Mouse (Mus musculus) heart, embryonic 16.5 days (tissue): ENCODE measurements around the gene Lrit3. TPM values are rescaled to one million over a fixed set of nuclear protein-coding genes. Genes with fewer than 3 reads are reported as not detected.
"Not testable (repeated sequence)": the region's sequence is repeated elsewhere in the genome, so short reads cannot be mapped to it uniquely, and the experiment has no call there.

Experiments
- ATAC-seq: fragments of 200-750 bp; cut with Nextera tagmentation; replicated peaks from 2 replicates; pipeline ENCODE4 v1.8.0; 2017; ENCODE audit warnings: moderate number of reproducible peaks; ENCODE audit not compliant: insufficient read depth, low FRiP score; ENCODE audit errors: extremely low read depth
- H3K27ac ChIP-seq: fragments of 300-500 bp; sonication (generic); 2 replicates; pipeline ENCODE4 v1.5.1; 2014; ENCODE audit warnings: mild to moderate bottlenecking, low read length, control low read depth, moderate library complexity
- H3K27me3 ChIP-seq: fragments of 300-500 bp; sonication (generic); 2 replicates; pipeline ENCODE4 v1.6.1; 2014; ENCODE audit warnings: low read length, mixed read lengths; ENCODE audit not compliant: control insufficient read depth, insufficient read depth
- H3K36me3 ChIP-seq: fragments of 300-500 bp; sonication (generic); 2 replicates; pipeline ENCODE4 v1.6.1; 2014; ENCODE audit not compliant: control insufficient read depth, insufficient read depth
- H3K4me1 ChIP-seq: fragments of 300-500 bp; sonication (generic); 2 replicates; pipeline ENCODE4 v1.6.1; 2014; ENCODE audit warnings: low read length, mixed read lengths; ENCODE audit not compliant: control insufficient read depth, insufficient read depth
- H3K4me2 ChIP-seq: fragments of 300-500 bp; sonication (generic); 2 replicates; pipeline ENCODE4 v1.6.1; 2014; ENCODE audit warnings: low read depth, mild to moderate bottlenecking, control low read depth, low read length
- H3K4me3 ChIP-seq: fragments of 300-500 bp; sonication (generic); 2 replicates; pipeline ENCODE4 v1.5.1; 2014; ENCODE audit warnings: mild to moderate bottlenecking, control low read depth, low read length
- H3K9ac ChIP-seq: fragments of 300-500 bp; sonication (generic); 2 replicates; pipeline ENCODE4 v1.6.1; 2014; ENCODE audit warnings: low read length, control low read depth
- H3K9me3 ChIP-seq: fragments of 300-500 bp; sonication (generic); replicated peaks from 2 replicates; pipeline ENCODE4 v1.6.1; 2016; ENCODE audit warnings: low read length; ENCODE audit not compliant: control insufficient read depth
- WGBS: fragments of 180-500 bp; shearing (Covaris S2); extraction: QIAGEN DNeasy Blood & Tissue Kit; methylation state at CpG from one replicate; pipeline ENCODE4 v1.1.7; 2014; 5-methylcytosine and 5-hydroxymethylcytosine counted together
- polyA plus RNA-seq: library from polyadenylated mRNA; unstranded; fragments of >200 nt; fragmentation: Nextera tagmentation; extraction: Ambion mirVana; gene quantifications from 2 replicates; pipeline ENCODE4 v1.2.1, GENCODE M21; 2015

Gene Lrit3
- polyA plus RNA-seq, 1 experiment from 2014 or later, result not detected

DNA sequence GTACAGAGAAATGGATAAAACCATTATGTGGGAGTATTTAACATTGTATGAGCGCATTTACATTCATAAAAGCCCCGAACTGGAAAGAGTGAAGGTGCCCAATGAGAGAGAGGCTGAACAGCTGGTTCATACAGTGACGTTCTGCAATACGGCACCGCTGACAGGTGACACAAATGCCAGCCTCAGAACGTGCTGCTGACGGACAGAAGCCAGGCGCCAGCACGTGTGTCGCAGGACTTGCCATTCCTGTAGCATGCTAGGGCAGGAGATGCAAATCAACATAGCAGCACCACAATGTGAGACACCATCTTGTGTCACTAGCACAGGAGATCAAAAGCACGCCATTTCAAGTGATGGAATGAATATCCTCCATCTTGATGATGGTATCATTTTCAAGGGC is 5.3 kb downstream of the Lrit3 start:
- H3K9me3 ChIP-seq, result no peaks in the 10 kb centered on the region
- no peak overlapping the region for H3K27ac ChIP-seq
- WGBS, result 41% methylated on average over 11 of the region's 11 CpGs
- no peak overlapping the region for H3K9ac ChIP-seq
- no peak overlapping the region for H3K4me3 ChIP-seq
- H3K4me2 ChIP-seq, result no peak overlapping the region
- no peaks in the 10 kb centered on the region for H3K27me3 ChIP-seq
- ATAC-seq, result no peak
- H3K4me1 ChIP-seq, result no peaks in the 10 kb centered on the region
- H3K36me3 ChIP-seq, result no peaks in the 10 kb centered on the region

DNA sequence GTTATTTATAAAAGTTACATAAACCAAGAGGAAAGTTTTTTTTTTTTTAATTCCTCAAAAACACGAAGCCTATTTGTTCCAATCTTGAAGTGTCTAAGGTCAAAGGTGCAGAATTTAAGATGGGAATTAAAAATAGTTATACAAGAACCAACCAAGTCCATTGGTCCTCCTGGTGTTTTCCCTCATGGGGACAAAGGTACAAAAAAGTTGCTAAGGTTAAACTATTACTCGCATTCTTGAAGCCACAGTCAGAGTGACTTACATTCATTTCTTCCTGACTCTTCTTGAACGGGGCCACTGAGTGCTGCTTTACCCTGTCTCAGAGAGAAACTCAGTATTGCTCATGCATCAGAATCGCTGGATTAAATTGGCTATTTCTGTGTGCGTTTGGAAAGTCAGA is 6.5 kb downstream of the Lrit3 start:
- WGBS, result 72% methylated on average over 5 of the region's 5 CpGs
- Histone ChIP-seq H3K36me3 (no peaks in the 10 kb centered on the region), H3K9me3 (no peaks in the 10 kb centered on the region), H3K4me3 (no peak overlapping the region), H3K27me3 (no peaks in the 10 kb centered on the region), H3K27ac (no peak overlapping the region), H3K4me2 (no peak overlapping the region), H3K9ac (no peak overlapping the region), H3K4me1 (no peaks in the 10 kb centered on the region)
- ATAC-seq, result no peak

GRCm38 (mm10) chr3:129793801-129794200 is 10.0 kb downstream of the Lrit3 start:
- Histone ChIP-seq H3K27me3 (no peaks in the 10 kb centered on the region), H3K9ac (no peak overlapping the region), H3K4me1 (no peaks in the 10 kb centered on the region), H3K9me3 (no peaks in the 10 kb centered on the region), H3K36me3 (no peaks in the 10 kb centered on the region), H3K27ac (no peak overlapping the region), H3K4me3 (no peak overlapping the region), H3K4me2 (no peak overlapping the region)
- 81% methylated on average over 5 of the region's 5 CpGs for WGBS
- no peak for ATAC-seq

GRCm38 (mm10) chr3:129782746-129783145 is 21.1 kb downstream of the Lrit3 start:
- Histone ChIP-seq H3K9me3 (peaks cover 2% of the 10 kb centered on the region; the same call in 1 of the 2 replicates), H3K4me2 (no peak overlapping the region), H3K27ac (no peak overlapping the region), H3K4me3 (no peak overlapping the region), H3K9ac (no peak overlapping the region), H3K36me3 (no peaks in the 10 kb centered on the region), H3K27me3 (no peaks in the 10 kb centered on the region), H3K4me1 (no peaks in the 10 kb centered on the region)
- 90% methylated on average over 3 of the region's 3 CpGs for WGBS
- no peak for ATAC-seq

DNA sequence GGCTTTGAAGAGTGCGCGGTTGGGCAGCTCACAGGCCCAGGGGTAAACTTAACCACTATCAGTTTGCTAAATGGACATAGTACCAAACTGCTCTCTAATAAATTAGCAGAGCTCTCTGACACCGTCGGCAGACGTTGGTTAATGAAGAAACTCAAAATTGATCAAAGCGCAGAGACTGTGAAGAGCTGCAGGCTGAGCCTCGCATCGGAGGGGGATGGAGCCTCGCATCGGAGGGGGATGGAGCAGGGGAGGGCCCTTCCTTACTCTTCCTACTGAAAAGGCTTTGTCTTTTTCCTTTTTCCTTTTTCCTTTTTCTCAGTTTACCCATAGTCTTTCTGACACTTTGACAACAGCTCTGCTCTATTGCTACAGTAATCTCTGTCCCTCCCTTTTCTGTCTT is 22.4 kb downstream of the Lrit3 start:
- Histone ChIP-seq H3K4me2 (no peak overlapping the region), H3K4me3 (no peak overlapping the region), H3K9me3 (peaks cover 2% of the 10 kb centered on the region; the same call in 1 of the 2 replicates), H3K27me3 (no peaks in the 10 kb centered on the region), H3K4me1 (no peaks in the 10 kb centered on the region), H3K36me3 (no peaks in the 10 kb centered on the region), H3K27ac (no peak overlapping the region), H3K9ac (no peak overlapping the region)
- 59% methylated on average over 10 of the region's 10 CpGs for WGBS
- ATAC-seq, result no peak

DNA sequence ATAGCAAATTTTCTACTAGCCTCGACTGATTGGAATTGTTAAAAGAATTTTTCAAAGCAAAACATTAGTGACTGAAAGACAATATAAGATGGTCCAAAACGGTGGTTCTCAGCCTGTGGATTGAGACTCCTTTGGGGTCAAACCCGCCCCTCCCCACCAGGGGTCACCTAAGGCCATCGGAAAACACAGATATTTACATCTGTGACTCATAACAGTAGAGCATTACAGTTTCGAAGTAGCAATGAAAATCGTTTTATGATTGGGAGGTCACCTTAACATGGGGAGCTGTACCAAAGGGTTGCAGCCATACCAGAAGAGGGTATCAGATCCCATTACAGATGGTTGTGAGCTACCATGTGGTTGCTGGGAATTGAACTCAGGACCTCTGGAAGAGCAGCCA is 32.6 kb downstream of the Lrit3 start:
- Histone ChIP-seq H3K27me3 (no peaks in the 10 kb centered on the region), H3K4me3 (no peak overlapping the region), H3K4me1 (no peaks in the 10 kb centered on the region; the same call in 1 of the 2 replicates), H3K9me3 (no peaks in the 10 kb centered on the region), H3K9ac (no peak overlapping the region), H3K27ac (no peak overlapping the region), H3K36me3 (no peaks in the 10 kb centered on the region), H3K4me2 (no peak overlapping the region)
- ATAC-seq, result no peak
- 77% methylated on average over 6 of the region's 6 CpGs for WGBS

GRCm38 (mm10) chr3:129766971-129767794 is 36.6 kb downstream of the Lrit3 start:
- Histone ChIP-seq H3K4me1 (peaks cover 3% of the 10 kb centered on the region; the same call in 1 of the 2 replicates), H3K27ac (no peak overlapping the region), H3K36me3 (no peaks in the 10 kb centered on the region), H3K9me3 (no peaks in the 10 kb centered on the region), H3K27me3 (no peaks in the 10 kb centered on the region), H3K9ac (no peak overlapping the region), H3K4me3 (no peak overlapping the region), H3K4me2 (no peak overlapping the region)
- 82% methylated on average over 10 of the region's 10 CpGs for whole genome bisulfite sequencing
- ATAC-seq, result no peak

DNA sequence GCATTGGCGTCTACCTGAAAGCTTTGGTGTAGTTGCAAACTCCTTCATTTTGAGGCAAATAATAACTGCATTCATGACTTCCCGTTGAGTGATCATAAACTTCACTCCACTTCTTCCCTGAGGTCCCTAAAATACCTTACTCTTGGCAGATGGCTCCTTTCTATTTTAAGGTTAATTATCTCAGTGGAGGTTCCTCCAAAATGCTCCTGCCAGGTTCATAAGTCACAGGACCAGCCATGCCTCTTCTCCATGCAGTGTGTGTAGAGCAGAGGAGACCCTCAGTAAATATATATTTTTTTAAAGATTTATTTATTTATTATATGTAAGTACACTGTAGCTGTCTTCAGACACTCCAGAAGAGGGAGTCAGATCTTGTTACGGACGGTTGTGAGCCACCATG is 37.7 kb downstream of the Lrit3 start:
- 72% methylated on average over 4 of the region's 4 CpGs for WGBS
- Histone ChIP-seq H3K36me3 (no peaks in the 10 kb centered on the region), H3K4me3 (no peak overlapping the region), H3K4me2 (no peak overlapping the region), H3K9ac (no peak overlapping the region), H3K9me3 (no peaks in the 10 kb centered on the region), H3K27me3 (no peaks in the 10 kb centered on the region), H3K27ac (no peak overlapping the region), H3K4me1 (peaks cover 3% of the 10 kb centered on the region; the same call in 1 of the 2 replicates)
- no peak for ATAC-seq

DNA sequence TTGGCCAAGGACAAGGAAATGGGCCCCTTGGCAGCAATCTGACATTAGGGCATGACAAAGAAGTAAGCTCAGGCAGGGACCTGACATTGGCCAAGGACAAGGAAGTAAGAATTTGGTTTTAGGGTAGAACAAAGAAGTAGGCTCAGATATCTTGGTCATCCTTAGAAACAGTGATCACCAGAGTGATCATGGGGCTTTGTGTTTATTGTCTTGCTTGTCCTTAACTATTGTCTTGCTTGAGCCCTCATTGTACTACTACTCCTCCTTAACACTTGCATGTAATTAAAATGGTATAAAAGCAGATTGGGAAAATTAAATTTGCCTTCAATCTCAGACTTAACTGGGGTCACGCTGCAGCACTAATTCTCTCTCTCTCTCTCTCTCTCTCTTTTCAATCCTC is 46.2 kb downstream of the Lrit3 start:
- not testable (repeated sequence) for H3K4me3 ChIP-seq, H3K4me2 ChIP-seq, ATAC-seq, H3K9me3 ChIP-seq, H3K27me3 ChIP-seq, H3K9ac ChIP-seq, H3K4me1 ChIP-seq, H3K27ac ChIP-seq, H3K36me3 ChIP-seq
- WGBS, result 96% methylated on average over 1 of the region's 1 CpGs
